Mouse (Mus musculus) cerebral cortex, adult 2 months (tissue): ENCODE results near the gene Glud1.

Experiments used
- WGBS: fragments of 180-500 bp; shearing (Covaris S2); methylation state at CpG from one replicate; pipeline ENCODE4 v1.1.7; 2018; 5-methylcytosine and 5-hydroxymethylcytosine counted together

Glud1 gene

DNA sequence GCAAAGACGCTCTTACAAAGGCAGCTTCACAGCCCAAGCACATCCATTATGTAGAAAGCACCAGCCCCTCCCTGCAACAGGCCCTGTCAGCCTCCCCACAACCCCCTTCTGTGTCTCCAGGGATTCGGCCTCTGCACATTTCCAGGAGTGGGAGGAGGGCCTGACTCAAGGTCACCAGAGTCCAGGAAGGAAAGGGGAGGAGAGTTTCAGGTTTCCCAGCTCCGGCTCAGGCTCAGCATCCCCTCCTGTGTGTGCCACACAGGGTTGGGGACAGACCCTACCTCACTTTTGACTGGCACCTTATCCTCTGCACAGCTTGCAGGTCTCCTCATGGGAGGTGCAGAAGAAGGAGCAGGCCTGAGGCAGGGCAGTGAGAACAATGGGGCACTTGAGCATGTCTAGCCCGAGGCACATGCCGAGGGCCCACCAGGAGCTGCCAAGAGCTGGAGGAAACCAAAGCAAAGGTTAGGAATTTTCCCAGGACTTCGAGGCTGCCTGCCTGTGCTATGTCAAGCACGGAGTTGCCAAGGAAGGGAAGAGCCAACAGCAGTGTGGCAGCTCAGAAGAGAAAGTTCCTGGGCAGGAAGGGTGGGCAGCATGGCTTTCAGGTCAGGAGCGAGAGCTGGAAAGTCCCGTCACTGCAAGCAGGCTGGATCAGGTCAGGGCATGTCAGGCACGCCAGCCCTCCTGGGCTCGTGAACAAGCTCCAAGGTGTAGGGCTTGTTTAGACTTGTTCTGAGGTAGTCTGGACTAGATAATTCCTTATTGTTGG, 68.2 kb downstream of the Glud1 start:
- WGBS: 62% methylated on average over 11 of the region's 11 CpGs

DNA sequence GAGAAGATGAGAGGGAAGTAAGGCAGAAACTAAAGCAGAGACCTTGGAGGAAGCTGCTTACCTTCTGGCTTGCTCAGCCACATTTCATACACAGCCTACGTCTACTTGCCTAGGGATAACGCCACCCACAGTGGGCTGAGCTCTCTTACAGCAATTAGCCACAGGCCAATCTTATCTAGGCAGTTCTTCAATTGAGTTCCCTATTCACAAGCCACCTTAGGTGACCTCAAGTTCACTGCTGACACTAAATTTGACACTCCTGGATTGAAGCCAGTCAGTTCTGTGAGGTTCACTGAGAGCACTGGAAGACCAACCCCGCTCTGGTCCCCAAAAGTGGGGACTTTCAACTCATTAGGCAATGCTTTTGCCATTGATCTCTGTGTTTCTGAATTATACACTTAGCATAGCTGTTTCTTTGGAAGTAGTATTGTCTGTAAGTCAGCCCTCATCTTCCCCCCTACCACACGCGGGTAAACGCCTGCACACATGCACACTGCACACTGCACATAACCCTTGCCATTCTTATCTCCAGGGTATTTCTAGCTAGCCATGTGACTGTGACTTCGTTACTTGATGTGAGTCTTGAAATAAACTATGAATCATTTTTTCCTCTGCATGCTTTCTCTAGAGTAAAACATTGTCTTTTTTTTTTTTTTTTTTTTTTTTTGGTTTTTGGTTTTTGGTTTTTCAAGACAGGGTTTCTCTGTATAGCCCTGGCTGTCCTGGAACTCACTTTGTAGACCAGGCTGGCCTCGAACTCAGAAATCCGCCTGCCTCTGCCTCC, 72.6 kb downstream of the Glud1 start:
- 76% methylated on average over 8 of the region's 9 CpGs for WGBS

DNA sequence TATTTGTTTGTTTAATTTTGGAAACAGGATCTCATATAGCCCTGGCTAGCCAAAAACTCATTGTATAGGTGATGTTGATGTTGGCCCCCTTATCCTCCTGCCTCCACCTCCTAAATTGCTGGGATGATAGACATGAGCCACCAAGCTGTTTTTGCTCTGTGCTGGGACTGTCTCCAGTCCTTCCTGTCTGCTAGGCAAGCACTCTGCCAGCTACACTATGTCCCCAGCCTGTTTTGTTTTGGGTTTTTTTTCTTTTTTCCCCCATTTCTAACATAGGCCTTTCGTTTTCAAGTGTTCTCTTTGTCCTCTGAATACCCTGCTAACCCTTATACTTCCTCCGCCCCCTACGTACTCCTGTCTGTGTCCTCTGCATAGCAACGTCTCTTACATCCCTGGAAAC, 82.8 kb downstream of the Glud1 start:
- WGBS: 47% methylated on average over 4 of the region's 4 CpGs
